In the genomic region with DNA sequence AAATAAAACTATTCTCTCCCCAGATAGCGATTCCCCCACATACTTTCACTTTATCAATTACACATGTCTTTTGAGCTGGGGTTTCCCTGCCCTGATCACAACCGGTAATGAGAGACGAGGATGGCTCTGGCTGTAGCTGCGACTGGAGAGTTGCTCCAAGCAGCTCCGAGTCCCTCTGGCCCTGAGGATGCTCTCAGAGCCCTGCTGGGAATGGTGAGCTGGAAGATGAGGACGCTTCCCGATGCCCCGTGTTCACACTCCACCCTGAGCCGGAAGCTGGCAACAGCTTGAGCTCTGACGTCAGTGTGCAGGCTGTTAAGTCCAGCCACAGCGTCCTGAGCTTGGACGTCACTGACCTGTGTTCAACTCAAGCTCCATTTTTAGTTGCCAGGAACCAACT, we compare ENCODE assay signal across 9 mouse cellular contexts.
DNase-seq lines count a peak whose midpoint lies in the region; ATAC-seq and TF ChIP-seq lines count a peak whose summit lies in the region.
"Had no signal": no experiment of that assay in that cellular context is flagged by ENCODE, and none has a peak within 500 bp of the region (broad histone marks: within the 10 kb centered on the region; RNA-seq: fewer than 3 reads in every experiment).

No protein-coding gene starts in this region.

- no peak overlapping the region for H3K9ac ChIP-seq in embryonic facial prominence, embryonic 15.5 days
- H3K9ac ChIP-seq in hindbrain, embryonic 14.5 days, result 0 out of 2 replicates have a peak overlapping the region, but pooled peaks have one; percentile 33
- no peak overlapping the region for H3K9ac ChIP-seq in neural tube, embryonic 12.5 days

- H3K4me3 ChIP-seq in layer of hippocampus, adult 2 months, result peak overlapping the region; percentile 20; the same call in 1 of the 2 replicates
- H3K4me3 ChIP-seq in embryonic facial prominence, embryonic 15.5 days (replicated peaks), result peak overlapping the region; percentile 16
- H3K4me3 ChIP-seq in hindbrain, embryonic 14.5 days (replicated peaks; ENCODE audit: low read length), result peak overlapping the region; percentile 15; the same call in 1 of the 2 replicates
- H3K4me3 ChIP-seq in neural tube, embryonic 12.5 days, result no peak overlapping the region

- WGBS in embryonic facial prominence, embryonic 15.5 days, result 29% methylated on average over 12 of the region's 12 CpGs
- WGBS in hindbrain, embryonic 14.5 days, result 34% methylated on average over 12 of the region's 12 CpGs
- WGBS in neural tube, embryonic 12.5 days, result 52% methylated on average over 12 of the region's 12 CpGs

- peaks cover 5% of the 10 kb centered on the region for H3K4me1 ChIP-seq in embryonic facial prominence, embryonic 15.5 days
- peaks cover 10% of the 10 kb centered on the region for H3K4me1 ChIP-seq in hindbrain, embryonic 14.5 days (replicated peaks; ENCODE audit: control insufficient read depth, insufficient read depth, low read length)
- no peaks in the 10 kb centered on the region for H3K4me1 ChIP-seq in neural tube, embryonic 12.5 days

- no peak for TF ChIP-seq CTCF in layer of hippocampus, adult 2 months (conservative IDR thresholded peaks at IDR 0.05)

- no peaks in the 10 kb centered on the region for H3K27me3 ChIP-seq in embryonic facial prominence, embryonic 15.5 days
- no peaks in the 10 kb centered on the region for H3K27me3 ChIP-seq in hindbrain, embryonic 14.5 days (ENCODE audit: control insufficient read depth, insufficient read depth, low read length)
- no peaks in the 10 kb centered on the region for H3K27me3 ChIP-seq in neural tube, embryonic 12.5 days (replicated peaks)

- H3K9me3 ChIP-seq in embryonic facial prominence, embryonic 15.5 days (replicated peaks), result no peaks in the 10 kb centered on the region
- H3K9me3 ChIP-seq in hindbrain, embryonic 14.5 days (ENCODE audit: control insufficient read depth, low read length), result no peaks in the 10 kb centered on the region
- H3K9me3 ChIP-seq in neural tube, embryonic 12.5 days, result no peaks in the 10 kb centered on the region

- DNase-seq in layer of hippocampus, adult 2 months (ENCODE audit: low spot score in 2 of 2), result peak in 1 of 2 experiments; percentile 11
- no peak for DNase-seq in layer of hippocampus, postnatal 25 days (ENCODE audit: extremely low spot score in 1 of 2, low spot score in 1 of 2)
- DNase-seq in hindbrain, embryonic 14.5 days (ENCODE audit: low spot score), result no peak
- DNase-seq in adrenal gland, postnatal 36 days, result no peak
- no peak for DNase-seq in adrenal gland, postnatal 25 days
- no peak for DNase-seq in spleen, postnatal 10 days (ENCODE audit: low spot score in 2 of 2)
- DNase-seq: kidney, postnatal 10 days had no signal

- ATAC-seq in embryonic facial prominence, embryonic 15.5 days (ENCODE audit: insufficient number of reproducible peaks, low FRiP score, low TSS enrichment, low read depth), result no peak
- peak; percentile 31; the same call in 1 of the 2 replicates for ATAC-seq in hindbrain, embryonic 14.5 days (ENCODE audit: low FRiP score)
- no peak for ATAC-seq in neural tube, embryonic 12.5 days (ENCODE audit: low FRiP score, low read depth)

- no peaks in the 10 kb centered on the region for H3K36me3 ChIP-seq in embryonic facial prominence, embryonic 15.5 days
- no peaks in the 10 kb centered on the region for H3K36me3 ChIP-seq in hindbrain, embryonic 14.5 days (replicated peaks; ENCODE audit: control insufficient read depth, insufficient read depth)
- H3K36me3 ChIP-seq in neural tube, embryonic 12.5 days, result no peaks in the 10 kb centered on the region

- H3K27ac ChIP-seq in layer of hippocampus, adult 2 months, result no peak overlapping the region
- H3K27ac ChIP-seq in embryonic facial prominence, embryonic 15.5 days (replicated peaks), result no peak overlapping the region
- H3K27ac ChIP-seq in hindbrain, embryonic 14.5 days, result peak overlapping the region; percentile 57
- peak overlapping the region; percentile 37; the same call in 1 of the 2 replicates for H3K27ac ChIP-seq in neural tube, embryonic 12.5 days

- peak overlapping the region; percentile 38 for H3K4me2 ChIP-seq in embryonic facial prominence, embryonic 15.5 days (replicated peaks)
- H3K4me2 ChIP-seq in hindbrain, embryonic 14.5 days (replicated peaks), result peak overlapping the region; percentile 46
- peak overlapping the region; percentile 45 for H3K4me2 ChIP-seq in neural tube, embryonic 12.5 days (replicated peaks)

Comparison
In these comparisons a context has a peak if more than half of its experiments do, and no peak if none do; other contexts are left out.
1. H3K27ac ChIP-seq: peak in hindbrain, embryonic 14.5 days (single experiment) and neural tube, embryonic 12.5 days (single experiment); none in layer of hippocampus, adult 2 months (single experiment) and embryonic facial prominence, embryonic 15.5 days (single experiment).
2. Peak in every context shown above with its lines, with median percentiles within 50 percentile points of each other: H3K4me2 ChIP-seq.